Mouse (Mus musculus): ENCODE results near the gene H2afx.
A peak's percentile ranks its signal among the peaks of the same experiment; 100 is the strongest.
"Not testable (repeated sequence)": the region's sequence is repeated elsewhere in the genome, so short reads cannot be mapped to it uniquely, and the experiment has no call there.

The H2afx gene

DNA sequence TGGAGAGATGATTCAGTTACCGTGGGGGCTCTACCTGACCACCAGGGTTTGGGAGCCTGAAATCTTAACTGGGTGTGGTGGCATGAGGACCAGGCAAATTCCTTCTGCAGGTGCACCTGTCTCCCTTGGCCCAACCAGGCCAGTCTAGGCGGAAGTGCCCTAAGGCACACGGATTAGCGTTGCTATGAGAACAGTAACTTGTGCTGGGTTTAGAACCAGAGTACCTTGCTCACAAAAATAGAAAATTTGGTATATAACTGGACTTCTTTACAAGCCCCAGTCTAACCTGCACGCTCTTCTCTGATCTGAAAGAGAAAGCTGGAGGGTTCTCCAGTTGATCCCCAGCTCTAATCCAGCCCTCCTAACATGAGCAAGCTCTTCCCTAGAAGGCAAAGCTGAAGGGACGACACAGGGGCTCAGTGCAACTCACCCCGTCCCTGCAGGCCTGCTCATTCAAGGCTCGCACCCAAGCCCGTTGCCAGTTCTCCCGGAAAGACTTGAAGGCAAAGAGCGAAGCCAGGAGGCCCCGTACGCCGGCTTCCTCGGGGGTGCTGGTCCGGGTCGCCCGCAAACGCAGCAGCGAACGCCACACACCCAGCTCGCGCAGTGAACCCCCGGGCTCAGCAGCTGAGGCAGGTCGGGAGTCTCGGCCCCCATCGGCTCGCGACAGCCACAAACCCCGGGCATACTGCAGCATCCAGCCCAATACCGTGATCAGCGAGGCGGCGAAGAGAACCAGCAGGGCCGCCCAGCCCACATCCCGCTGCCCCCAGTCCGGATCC, 15.2 kb upstream of the H2afx start:
- no peak for DNase-seq

- DNase-seq, result peak; percentile 88
Observed at GRCm38 (mm10) chr9:44319887-44320798, 14.4 kb upstream of the H2afx start, which contains the start of gene C2cd2l. C2cd2l (minus strand) TSS chr9:44320285.

DNA sequence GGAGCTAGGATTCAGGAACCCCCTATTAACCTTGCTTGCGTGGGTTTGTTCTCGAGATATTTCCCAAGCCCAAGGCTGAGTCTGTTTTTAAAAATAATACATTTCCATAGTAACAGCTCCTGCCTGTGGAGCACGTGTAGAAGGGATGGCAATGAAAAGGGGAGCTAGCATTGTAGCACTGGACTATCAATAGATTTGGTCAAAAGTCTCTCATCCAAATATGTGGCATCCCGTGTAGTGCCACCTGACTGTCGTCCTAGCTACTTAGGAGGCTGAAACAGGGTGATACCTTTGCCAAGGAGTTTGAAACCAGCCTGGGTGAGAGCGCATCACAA, 13.7 kb upstream of the H2afx start:
- no peak for DNase-seq

DNA sequence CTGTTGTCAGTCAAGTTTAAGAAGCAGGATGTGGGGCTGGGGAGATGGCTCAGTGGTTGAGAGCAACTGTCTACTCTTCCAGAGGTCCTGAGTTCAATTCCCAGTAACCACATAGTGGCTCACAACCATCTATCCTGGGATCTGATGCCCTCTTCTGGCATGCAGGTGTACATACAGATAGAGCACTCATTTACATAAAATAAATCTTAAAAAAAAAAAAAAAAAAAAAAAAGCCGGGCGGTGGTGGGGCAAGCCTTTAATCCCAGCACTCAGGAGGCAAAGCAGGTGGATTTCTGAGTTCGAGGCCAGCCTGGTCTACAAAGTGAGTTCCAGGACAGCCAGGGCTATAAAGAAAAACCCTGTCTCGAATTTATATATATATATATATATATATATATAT, 10.8 kb upstream of the H2afx start:
- not testable (repeated sequence) for DNase-seq

- DNase-seq, result no peak
Observed at GRCm38 (mm10) chr9:44324147-44324546, 10.3 kb upstream of the H2afx start.

DNA sequence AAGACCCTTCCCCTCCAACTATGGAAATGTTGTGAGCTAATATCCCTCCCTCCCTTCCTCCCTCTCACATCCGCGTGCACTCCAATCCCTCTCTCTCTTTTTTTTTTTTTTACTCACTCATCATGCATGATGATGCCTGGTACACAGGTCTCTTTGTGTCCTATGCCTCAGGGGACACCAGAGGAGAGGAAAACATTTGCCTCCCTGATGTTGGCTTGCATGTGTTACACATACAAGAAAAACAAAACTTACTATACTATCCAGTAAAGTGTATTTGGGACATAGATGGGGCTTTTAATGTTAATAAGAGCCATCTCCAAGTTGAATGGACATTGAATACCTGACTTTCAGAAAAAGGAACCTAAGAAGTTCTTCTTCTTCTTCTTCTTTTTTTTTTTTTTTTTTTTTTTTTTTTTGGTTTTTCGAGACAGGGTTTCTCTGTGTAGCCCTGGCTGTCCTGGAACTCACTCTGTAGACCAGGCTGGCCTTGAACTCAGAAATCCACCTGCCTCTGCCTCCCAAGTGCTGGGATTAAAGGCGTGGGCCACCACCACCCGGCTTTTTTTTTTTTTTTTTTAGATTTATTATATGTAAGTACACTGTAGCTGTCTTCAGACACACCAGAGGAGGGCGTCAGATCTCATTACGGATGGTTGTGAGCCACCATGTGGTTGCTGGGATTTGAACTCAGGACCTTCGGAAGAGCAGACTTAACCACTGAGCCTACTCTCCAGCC, 9.3 kb upstream of the H2afx start:
- DNase-seq, result not testable (repeated sequence)

- no peak for DNase-seq
Observed at GRCm38 (mm10) chr9:44325768-44326370, 8.6 kb upstream of the H2afx start, which contains the start of gene Dpagt1. Dpagt1 (plus strand) TSS chr9:44326019.

DNA sequence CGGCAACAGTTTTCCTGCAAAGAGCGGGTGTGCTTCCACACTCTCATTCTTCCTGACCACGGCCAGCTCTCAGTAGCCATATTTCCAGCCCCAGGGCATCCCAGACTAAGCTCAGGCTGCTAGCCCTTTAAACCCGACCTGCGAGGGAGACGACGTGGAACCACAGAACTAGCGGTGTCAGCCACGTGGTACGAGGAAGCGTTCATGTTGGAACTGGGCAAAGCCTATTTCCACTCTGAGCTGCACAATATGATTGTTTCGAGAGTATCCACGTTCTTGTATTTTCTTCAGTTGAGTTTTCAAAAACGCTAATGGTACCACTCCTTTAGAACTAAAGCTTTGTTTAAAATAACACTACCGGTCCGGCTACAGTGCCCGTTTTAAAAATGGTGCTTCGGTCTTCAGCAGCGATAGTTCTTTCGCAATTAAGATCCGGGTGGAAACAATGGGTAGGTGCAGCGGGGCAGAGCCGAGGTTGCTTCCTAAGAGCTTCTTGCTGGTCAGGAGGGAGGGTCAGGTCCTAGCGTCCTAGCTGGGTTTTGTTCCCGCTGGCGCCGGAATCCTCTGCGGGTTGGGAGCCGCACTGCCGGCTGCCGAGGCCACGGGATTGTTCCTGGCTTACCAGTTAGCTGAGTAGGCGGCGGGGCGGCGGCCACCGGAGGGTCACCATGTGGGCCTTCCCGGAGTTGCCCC, 8.0 kb upstream of the H2afx start:
- peak; percentile 85 for DNase-seq

GRCm38 (mm10) chr9:44327064-44327711, 7.3 kb upstream of the H2afx start:
- no peak for DNase-seq

- no peak for DNase-seq
Observed at GRCm38 (mm10) chr9:44327926-44328325, 6.6 kb upstream of the H2afx start.

DNA sequence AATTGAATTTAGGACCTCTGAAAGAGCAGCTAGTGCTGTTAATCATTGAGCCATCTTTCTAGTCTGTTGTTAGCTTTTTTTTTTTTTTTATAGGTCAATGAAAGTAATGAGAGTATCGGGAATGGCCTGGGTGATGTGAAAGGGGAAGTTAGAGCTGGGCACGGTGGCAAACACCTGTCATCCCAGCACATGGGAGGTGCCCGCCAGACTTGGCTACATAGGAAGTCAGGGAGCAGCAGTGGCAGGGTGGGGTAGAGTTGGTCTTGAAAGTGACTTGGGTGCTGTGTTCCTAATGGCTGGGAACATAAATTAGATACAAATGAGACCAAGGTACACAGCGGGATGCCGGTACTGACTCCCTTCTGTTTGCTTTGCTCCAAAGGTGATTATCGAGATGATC, 3.8 kb upstream of the H2afx start:
- no peak for DNase-seq

DNA sequence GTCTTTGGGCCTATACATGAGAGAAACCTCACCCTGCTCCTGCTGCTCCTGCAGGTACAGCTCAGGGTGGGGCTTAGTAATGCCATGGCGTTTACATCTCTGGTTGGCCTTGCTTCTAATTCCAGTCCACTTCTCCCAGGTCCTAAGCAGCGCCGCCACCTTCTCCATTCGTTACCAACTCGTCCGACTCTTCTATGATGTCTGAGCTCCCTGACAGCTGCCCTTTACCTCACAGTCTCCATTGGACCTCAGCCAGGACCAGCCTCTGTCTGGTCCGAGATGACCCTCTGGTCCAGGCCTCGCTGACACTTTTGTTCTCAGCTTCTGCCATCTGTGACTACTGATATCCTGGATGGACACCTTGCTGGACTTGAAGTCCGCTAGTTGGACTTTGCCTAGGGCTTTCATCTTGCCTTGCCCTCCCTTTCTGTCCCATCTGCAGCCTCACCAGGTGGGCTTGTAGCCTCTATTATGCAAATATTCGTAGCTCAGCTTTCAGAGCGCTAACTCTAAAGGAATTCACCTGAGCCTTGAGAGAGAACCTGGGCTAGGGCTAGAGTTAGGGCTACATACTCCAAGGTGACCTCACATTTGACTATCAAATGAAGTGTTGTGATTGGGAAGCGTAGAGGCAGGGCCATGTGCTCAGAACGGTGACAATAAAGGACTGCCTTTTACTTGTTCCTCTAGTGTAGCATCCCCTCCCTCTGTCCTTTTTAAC, 1.4 kb upstream of the H2afx start:
- DNase-seq, result no peak

DNA sequence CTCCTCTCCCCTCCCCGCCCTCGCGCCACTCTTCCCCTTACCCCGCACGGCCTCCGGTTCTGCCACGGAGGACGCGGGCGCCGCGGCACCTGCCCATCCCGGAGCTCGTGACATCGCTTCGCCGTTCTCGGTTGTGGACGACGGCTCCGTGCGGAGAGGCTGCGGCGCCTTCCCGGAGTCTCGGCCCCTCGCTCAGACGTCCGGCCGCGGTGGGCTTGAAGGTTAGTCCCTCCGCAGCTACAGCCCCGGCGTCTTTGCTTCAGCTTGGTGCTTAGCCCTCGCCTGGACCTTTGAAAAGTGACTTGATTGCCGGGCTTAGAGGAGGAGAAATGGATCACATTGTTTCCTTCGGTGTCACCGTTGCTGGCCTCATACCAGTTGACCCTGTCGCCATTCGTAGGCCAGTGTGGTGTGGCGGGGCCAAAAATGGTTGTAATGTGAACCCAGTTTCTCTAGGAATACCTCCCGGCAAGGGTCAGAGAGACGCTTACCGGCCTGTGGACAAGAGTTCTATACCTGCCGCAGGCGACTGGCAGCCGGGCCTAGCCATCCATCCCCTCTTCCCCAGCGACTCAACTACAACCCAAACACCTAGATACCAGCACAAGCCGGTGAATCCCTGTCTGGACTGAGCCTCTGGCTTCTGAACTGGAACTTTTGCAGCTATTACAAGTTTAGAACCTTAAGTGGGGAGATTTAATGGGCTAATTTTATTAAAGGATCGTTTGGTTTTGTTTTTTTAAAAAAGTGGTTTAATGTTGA, 1.0 kb downstream of the H2afx start:
- DNase-seq, result no peak

- no peak for DNase-seq
Observed at GRCm38 (mm10) chr9:44336093-44336406, 1.6 kb downstream of the H2afx start.

DNA sequence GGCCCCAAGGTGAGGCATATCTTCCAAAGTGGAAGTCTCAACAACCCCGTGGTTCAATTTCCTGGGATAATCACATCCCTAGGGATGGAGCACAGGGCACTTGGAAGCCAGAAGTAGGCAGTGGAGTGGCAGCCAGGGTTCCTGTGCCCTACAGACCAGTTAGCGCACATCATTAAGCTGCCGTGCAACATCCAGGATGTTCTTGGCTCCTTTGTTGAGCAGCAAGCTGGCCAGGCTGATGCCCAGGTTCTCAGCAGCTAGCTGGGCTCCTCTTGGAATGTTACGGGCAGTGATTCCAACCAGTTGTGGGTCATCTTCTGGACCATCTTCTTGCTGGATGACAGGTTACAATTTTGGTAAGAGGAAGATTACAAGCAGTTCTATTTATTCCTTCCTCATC, 2.0 kb downstream of the H2afx start:
- DNase-seq, result not testable (repeated sequence)

- no peak for DNase-seq
Observed at GRCm38 (mm10) chr9:44336964-44337363, 2.5 kb downstream of the H2afx start.

DNA sequence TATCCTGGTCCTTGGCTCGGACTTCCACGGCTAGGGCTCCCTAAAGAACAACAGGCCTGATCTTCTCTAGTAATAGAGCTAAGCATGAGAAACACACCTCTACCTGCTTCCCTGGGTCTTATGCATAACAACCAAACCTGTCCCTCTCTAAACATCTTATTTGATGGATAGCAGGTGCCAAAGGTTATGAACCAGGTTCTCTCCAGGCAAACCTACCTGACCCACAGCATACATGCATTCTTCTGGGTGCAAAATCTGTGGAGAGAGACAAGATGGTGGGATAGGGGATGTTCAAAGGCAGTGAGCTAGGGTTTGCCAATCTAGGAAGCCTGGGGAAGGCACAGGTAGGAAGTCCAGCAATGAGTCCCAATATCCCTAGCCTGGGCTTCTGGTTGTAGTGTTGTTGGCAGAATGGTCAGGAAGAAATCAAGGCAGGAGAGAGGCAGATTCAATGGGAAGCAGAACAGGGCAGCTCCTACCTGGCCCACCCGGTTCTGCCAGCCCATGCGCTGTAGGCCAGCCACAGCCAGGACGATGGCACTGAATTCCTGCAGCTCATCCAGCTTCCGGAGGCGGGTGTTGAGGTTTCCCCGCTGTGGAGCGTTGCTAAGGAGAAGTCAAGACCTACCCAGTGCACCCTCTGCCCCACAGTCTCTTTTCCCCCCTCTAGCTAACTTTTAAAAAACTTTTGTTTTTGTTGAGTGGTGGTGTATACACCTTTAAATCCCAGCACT, 3.1 kb downstream of the H2afx start:
- DNase-seq, result no peak

DNA sequence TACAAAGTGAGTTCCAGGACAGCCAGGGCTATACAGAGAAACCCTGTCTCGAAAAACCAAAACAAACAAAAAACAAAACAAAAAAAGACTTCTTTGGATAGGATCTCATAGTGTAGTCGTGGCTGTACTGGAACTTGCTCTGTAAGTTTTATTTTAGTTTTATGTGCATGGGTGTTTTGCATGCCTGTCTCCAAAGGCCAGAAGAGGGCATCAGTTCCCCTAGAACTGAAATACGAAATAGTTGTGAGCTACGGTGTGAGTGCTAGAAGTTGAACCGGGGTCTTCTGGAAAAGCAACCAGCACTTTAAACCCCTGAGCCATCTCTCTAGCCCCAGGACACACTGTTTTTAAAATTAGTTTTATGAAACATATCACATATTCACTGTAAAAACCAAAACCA, 4.1 kb downstream of the H2afx start:
- DNase-seq, result no peak

GRCm38 (mm10) chr9:44341487-44341886, 7.0 kb downstream of the H2afx start:
- DNase-seq, result no peak

DNA sequence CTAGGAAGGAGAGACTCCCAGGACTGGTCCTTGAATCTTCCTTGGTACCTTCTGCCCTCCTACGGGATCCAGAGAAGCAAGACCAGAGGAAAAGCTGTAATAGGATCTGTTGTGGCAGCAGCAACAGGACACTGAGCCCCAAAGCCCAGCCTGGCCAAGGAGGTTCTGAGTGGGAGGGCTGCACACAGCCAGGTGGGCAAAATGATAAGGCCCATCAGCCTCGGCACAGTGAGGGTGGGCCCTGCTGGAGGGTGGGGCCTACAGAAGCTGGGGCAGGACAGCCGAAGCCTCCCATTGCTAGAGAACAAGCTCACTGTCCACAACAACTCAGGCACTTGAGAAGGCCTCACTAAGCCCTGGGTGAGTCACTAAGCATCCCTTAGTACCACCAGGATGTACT, 7.7 kb downstream of the H2afx start:
- DNase-seq, result no peak
